Mouse (Mus musculus): ENCODE results near the gene Tpcn2. TPM values are rescaled to one million over a fixed set of nuclear protein-coding genes. Genes with fewer than 3 reads are reported as not detected.
A peak's percentile ranks its signal among the peaks of the same experiment; 100 is the strongest.

Tpcn2 gene
- polyA plus RNA-seq, 1 experiment from 2014 or later = 5.3 TPM

GRCm38 (mm10) chr7:145301341-145302005 lies 17.7 kb upstream of the Tpcn2 start:
- TF ChIP-seq EP300 (optimal IDR thresholded peaks at IDR 0.05) (no peak), CTCF (IDR thresholded peaks at IDR 0.05; ENCODE audit: low read depth) (no peak)
- H3K4me2 ChIP-seq (replicated peaks; ENCODE audit: low read depth) = peak overlapping the region; percentile 49
- H3K9ac ChIP-seq (ENCODE audit: low read length) = peak overlapping the region; percentile 56
- peak overlapping the region; percentile 86 for H3K27ac ChIP-seq (replicated peaks)
- no peaks in the 10 kb centered on the region for H3K9me3 ChIP-seq (ENCODE audit: control insufficient read depth, low read length)
- no peak for ATAC-seq (ENCODE audit: low FRiP score, low TSS enrichment)
- 55% methylated on average over 6 of the region's 6 CpGs for WGBS
- peak overlapping the region; percentile 27 for H3K4me3 ChIP-seq (ENCODE audit: low read depth, low read length)
- no peaks in the 10 kb centered on the region for H3K27me3 ChIP-seq (ENCODE audit: control insufficient read depth, insufficient read depth, low read length)
- no peak for DNase-seq (ENCODE audit: low spot score)
- H3K4me1 ChIP-seq (replicated peaks; ENCODE audit: control insufficient read depth, insufficient read depth) = no peaks in the 10 kb centered on the region
- no peaks in the 10 kb centered on the region for H3K36me3 ChIP-seq (ENCODE audit: control insufficient read depth, insufficient read depth, low read length)

- TF ChIP-seq EP300 (optimal IDR thresholded peaks at IDR 0.05) (no peak), CTCF (IDR thresholded peaks at IDR 0.05; ENCODE audit: low read depth) (no peak)
- no peaks in the 10 kb centered on the region for H3K4me1 ChIP-seq (replicated peaks; ENCODE audit: control insufficient read depth, insufficient read depth)
- DNase-seq (ENCODE audit: low spot score) = no peak
- H3K9ac ChIP-seq (ENCODE audit: low read length) = peak overlapping the region; percentile 56
- peak overlapping the region; percentile 86 for H3K27ac ChIP-seq (replicated peaks)
- no peaks in the 10 kb centered on the region for H3K36me3 ChIP-seq (ENCODE audit: control insufficient read depth, insufficient read depth, low read length)
- no peaks in the 10 kb centered on the region for H3K27me3 ChIP-seq (ENCODE audit: control insufficient read depth, insufficient read depth, low read length)
- peak overlapping the region; percentile 49 for H3K4me2 ChIP-seq (replicated peaks; ENCODE audit: low read depth)
- H3K9me3 ChIP-seq (ENCODE audit: control insufficient read depth, low read length) = no peaks in the 10 kb centered on the region
- no peak for ATAC-seq (ENCODE audit: low FRiP score, low TSS enrichment)
- H3K4me3 ChIP-seq (ENCODE audit: low read depth, low read length) = peak overlapping the region; percentile 27
Measured at GRCm38 (mm10) chr7:145301008-145301340, 17.2 kb upstream of the Tpcn2 start.

DNA sequence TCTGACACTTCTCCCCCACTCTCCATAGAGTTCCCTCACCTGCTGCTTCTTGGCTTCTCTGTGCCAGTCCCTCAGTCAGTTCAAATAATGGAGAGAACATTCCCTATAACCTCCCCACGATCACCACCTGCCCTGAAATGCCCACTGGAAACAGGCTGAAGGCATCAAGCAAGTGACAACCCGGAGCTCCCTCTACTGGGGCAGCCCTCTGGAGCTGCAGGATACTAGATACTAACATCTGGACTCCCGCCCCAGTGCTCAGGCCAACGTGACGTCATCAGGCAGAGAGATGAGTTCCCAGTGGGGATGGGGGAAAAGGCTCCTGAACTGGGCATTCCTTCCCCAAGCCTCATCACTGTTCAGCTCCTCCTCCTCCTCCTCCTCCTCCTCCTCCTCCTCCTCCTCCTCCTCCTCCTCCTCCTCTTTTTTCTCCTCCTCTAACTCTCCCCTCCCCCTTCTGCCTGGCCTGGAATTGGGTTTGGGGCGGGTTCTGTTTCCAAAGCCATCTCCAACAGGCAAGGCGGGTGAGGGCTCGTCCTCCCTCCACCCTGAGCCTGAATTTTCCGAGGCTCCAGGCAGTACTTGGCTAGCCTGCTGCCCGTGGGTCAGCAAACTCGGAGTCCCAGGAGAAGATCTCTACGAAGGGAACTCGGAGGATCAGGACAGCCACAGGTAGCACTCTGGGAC lies 16.7 kb upstream of the Tpcn2 start, which contains the start of gene Mrgprf:
TSS of gene Mrgprf (plus strand) at position 508 of the 687 bp plus-strand sequence.
- peak; percentile 28; the same call in 1 of the 2 replicates for ATAC-seq (ENCODE audit: low FRiP score, low TSS enrichment)
- H3K36me3 ChIP-seq (ENCODE audit: control insufficient read depth, insufficient read depth, low read length) = no peaks in the 10 kb centered on the region
- peak within 1 kb of the TSS; percentile 49 for H3K4me2 ChIP-seq (replicated peaks; ENCODE audit: low read depth)
- H3K27ac ChIP-seq (replicated peaks) = peak within 1 kb of the TSS; percentile 86
- no peaks in the 10 kb centered on the region for H3K27me3 ChIP-seq (ENCODE audit: control insufficient read depth, insufficient read depth, low read length)
- DNase-seq (ENCODE audit: low spot score) = no peak
- TF ChIP-seq EP300 (optimal IDR thresholded peaks at IDR 0.05) = no peak
- peak; percentile 58 for TF ChIP-seq CTCF (IDR thresholded peaks at IDR 0.05; ENCODE audit: low read depth)
- no peaks in the 10 kb centered on the region for H3K4me1 ChIP-seq (replicated peaks; ENCODE audit: control insufficient read depth, insufficient read depth)
- peak within 1 kb of the TSS; percentile 27 for H3K4me3 ChIP-seq (ENCODE audit: low read depth, low read length)
- WGBS = 23% methylated on average over 12 of the region's 13 CpGs
- H3K9me3 ChIP-seq (ENCODE audit: control insufficient read depth, low read length) = no peaks in the 10 kb centered on the region
- peak within 1 kb of the TSS; percentile 56 for H3K9ac ChIP-seq (ENCODE audit: low read length)

- TF ChIP-seq EP300 (optimal IDR thresholded peaks at IDR 0.05) (no peak), CTCF (IDR thresholded peaks at IDR 0.05; ENCODE audit: low read depth) (no peak)
- H3K9me3 ChIP-seq (ENCODE audit: control insufficient read depth, low read length) = no peaks in the 10 kb centered on the region
- no peak overlapping the region for H3K4me2 ChIP-seq (replicated peaks; ENCODE audit: low read depth)
- no peak overlapping the region for H3K4me3 ChIP-seq (ENCODE audit: low read depth, low read length)
- no peaks in the 10 kb centered on the region for H3K4me1 ChIP-seq (replicated peaks; ENCODE audit: control insufficient read depth, insufficient read depth)
- no peaks in the 10 kb centered on the region for H3K36me3 ChIP-seq (ENCODE audit: control insufficient read depth, insufficient read depth, low read length)
- no peaks in the 10 kb centered on the region for H3K27me3 ChIP-seq (ENCODE audit: control insufficient read depth, insufficient read depth, low read length)
- 45% methylated on average over 7 of the region's 7 CpGs for WGBS
- no peak overlapping the region for H3K9ac ChIP-seq (ENCODE audit: low read length)
- DNase-seq (ENCODE audit: low spot score) (peak; percentile 45), ATAC-seq (ENCODE audit: low FRiP score, low TSS enrichment) (no peak; the same call in 1 of the 2 replicates)
- peak overlapping the region; percentile 86 for H3K27ac ChIP-seq (replicated peaks)
Measured at GRCm38 (mm10) chr7:145299562-145300320, 15.9 kb upstream of the Tpcn2 start.

DNA sequence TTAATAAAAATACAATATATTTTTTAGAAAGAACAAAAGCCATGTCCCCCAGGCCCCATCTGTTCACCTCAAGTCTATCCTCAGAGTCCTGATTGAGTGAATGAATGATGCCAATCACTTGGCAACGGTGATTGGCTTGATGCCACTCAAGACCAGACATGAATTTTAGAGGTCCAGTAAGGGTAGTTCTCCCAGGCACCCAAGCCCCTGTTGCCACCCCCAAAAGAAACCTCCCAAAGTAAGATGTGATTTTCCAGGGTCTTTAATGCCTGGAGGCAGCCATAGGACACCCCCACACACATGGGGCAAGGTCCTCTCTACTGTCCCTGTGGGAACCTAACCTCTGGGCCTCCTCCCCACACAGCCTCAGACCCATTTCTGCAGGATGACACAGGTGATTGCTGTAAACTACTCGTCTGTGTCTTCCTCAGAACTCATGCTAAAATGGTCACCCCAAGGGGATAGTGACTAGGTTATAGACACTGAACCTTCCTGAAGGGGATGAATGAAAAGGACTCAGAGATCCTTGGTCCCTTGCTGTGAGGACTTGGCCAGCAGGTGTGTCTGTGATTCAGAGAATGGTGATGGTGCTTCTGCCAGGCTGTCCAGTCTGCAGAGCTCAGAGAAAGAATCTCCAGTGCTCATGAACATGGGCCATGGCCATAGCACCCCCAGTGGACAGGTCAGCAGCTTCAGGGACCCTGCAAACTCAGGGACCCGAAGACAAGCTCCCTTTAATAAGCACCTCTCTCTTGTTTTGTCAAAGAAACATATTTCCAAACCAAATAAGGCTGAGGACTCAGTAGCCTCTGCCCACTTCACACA lies 15.1 kb upstream of the Tpcn2 start:
- Histone ChIP-seq H3K27ac (replicated peaks) (peak overlapping the region; percentile 86), H3K9ac (ENCODE audit: low read length) (no peak overlapping the region), H3K4me1 (replicated peaks; ENCODE audit: control insufficient read depth, insufficient read depth) (no peaks in the 10 kb centered on the region), H3K4me2 (replicated peaks; ENCODE audit: low read depth) (no peak overlapping the region), H3K4me3 (ENCODE audit: low read depth, low read length) (no peak overlapping the region), H3K27me3 (ENCODE audit: control insufficient read depth, insufficient read depth, low read length) (no peaks in the 10 kb centered on the region), H3K36me3 (ENCODE audit: control insufficient read depth, insufficient read depth, low read length) (no peaks in the 10 kb centered on the region), H3K9me3 (ENCODE audit: control insufficient read depth, low read length) (no peaks in the 10 kb centered on the region)
- TF ChIP-seq CTCF (IDR thresholded peaks at IDR 0.05; ENCODE audit: low read depth) (peak; percentile 43), EP300 (optimal IDR thresholded peaks at IDR 0.05) (no peak)
- 56% methylated on average over 3 of the region's 3 CpGs for WGBS
- DNase-seq (ENCODE audit: low spot score) (no peak), ATAC-seq (ENCODE audit: low FRiP score, low TSS enrichment) (no peak)

All from stomach, postnatal 0 days (tissue).